Mouse (Mus musculus): Measurements from ENCODE around the gene 3110082I17Rik. TPM values are rescaled to one million over a fixed set of nuclear protein-coding genes. Genes with fewer than 3 reads are reported as not detected.
"Not testable (repeated sequence)": the region's sequence is repeated elsewhere in the genome, so short reads cannot be mapped to it uniquely, and the experiment has no call there.

The 3110082I17Rik gene
- total RNA-seq, 2 experiments from 2014 or later: 10.8 to 15.8 TPM

DNA sequence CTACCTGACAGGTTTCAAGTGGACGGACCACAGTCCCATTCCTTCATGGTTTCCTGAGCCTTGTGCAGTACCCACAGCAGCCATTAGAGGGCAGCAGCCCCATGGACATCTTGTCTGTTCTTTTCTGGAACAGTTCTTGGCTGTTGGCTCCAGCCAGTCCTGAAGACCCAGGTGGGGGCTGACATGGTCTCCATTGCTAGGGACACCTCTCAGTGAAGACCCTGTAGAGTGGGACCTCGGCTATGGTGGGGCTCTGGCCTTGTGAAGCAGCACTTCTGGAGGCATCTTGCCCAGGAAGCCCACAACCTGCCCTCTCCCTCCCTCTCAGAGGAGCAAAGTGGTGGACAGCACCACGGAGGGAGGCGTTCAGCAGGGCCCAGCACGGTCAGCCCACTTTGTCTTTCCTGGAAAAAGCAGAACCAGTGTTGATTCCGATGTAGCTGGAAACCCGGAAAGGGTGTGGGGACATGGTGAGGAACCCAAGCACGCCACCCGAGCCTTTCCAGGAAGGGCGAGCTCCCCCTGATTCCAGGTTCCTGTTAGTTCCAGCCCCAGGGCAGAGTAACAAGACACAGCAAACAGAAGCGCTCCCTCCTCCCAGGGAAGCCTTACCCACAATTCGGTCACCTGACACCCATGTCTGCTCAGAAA lies 95.9 kb downstream of the 3110082I17Rik start:
- ATAC-seq (ENCODE audit: poor library complexity, severe bottlenecking): peak; percentile 70

GRCm38 (mm10) chr5:139363858-139364257 lies 96.5 kb downstream of the 3110082I17Rik start:
- no peak for ATAC-seq (ENCODE audit: poor library complexity, severe bottlenecking)

- ATAC-seq (ENCODE audit: poor library complexity, severe bottlenecking): no peak
Observed at GRCm38 (mm10) chr5:139359244-139359643, 101.1 kb downstream of the 3110082I17Rik start.

DNA sequence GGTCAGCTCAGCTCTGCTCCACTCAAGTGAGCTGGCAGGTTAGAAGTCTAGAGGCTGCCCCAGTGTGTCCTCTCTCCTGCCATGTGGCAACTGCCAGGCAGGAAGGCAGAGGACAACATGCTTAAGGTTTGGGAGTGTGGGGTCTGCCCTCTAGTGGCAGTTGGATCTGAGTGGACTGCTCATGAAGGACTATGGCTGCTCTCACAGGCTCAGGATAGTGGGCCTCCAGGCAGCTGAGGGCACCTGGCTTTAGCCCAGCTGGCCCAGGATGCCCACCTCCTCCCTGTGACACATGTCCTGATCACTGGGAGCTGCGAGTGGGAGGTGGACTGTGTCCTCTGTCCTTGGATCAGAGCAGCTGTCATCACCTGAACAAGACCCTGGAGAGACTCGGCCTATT lies 101.7 kb downstream of the 3110082I17Rik start:
- ATAC-seq (ENCODE audit: poor library complexity, severe bottlenecking): peak; percentile 53

- peak; percentile 84 for ATAC-seq (ENCODE audit: poor library complexity, severe bottlenecking)
Observed at GRCm38 (mm10) chr5:139355235-139355772, 105.0 kb downstream of the 3110082I17Rik start.

DNA sequence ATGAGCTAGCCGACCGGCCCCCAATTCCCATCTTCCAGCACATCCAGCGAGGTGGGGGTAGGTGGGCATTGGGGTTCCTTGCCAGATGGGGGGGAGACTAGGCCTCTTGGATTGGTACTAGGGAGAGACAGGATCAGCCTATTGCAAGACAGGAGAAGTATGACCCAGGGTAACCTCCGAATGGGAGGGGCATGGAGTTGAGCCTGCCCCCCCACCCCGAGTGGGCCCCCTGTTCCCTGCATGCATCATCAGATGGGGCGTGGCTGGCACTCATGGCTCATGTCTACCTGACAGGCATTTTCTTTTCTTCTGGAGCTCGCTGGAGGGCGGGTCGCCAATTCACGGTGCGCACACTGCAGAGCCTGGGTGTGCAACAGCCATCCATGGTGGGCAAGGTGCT lies 106.4 kb downstream of the 3110082I17Rik start:
- ATAC-seq (ENCODE audit: poor library complexity, severe bottlenecking): no peak

GRCm38 (mm10) chr5:139353496-139353895 lies 106.8 kb downstream of the 3110082I17Rik start:
- no peak for ATAC-seq (ENCODE audit: poor library complexity, severe bottlenecking)

- no peak for ATAC-seq (ENCODE audit: poor library complexity, severe bottlenecking)
Observed at GRCm38 (mm10) chr5:139352317-139352716, 108.0 kb downstream of the 3110082I17Rik start, which contains the start of gene Cyp2w1. TSS of gene Cyp2w1 (plus strand) at chr5:139352617.

- no peak for ATAC-seq (ENCODE audit: poor library complexity, severe bottlenecking)
Observed at GRCm38 (mm10) chr5:139351628-139352027, 108.7 kb downstream of the 3110082I17Rik start.

GRCm38 (mm10) chr5:139351134-139351533 lies 109.2 kb downstream of the 3110082I17Rik start, which contains the start of gene Cox19:
TSS of gene Cox19 (minus strand) at chr5:139351418.
- ATAC-seq (ENCODE audit: poor library complexity, severe bottlenecking): peak; percentile 38; the same call in 1 of the 2 replicates

DNA sequence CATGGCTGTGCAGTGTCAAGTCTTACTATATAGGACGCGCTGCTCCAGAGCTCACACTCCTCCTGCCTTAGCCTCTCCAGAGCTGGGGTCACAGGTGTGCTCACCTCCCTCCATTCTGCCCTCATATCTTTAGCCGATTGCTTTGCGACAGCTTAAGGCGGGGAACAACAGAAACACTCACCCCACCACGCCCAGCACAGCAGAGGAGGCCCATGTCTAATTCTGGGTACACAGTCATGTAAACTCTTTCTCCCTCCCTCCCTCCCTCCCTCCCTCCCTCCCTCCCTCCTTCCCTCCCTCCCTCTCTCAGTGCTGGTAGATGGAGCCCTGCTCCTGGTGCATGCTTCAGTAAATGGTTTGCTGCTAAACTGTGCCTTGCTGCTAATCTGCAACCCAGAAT lies 110.6 kb downstream of the 3110082I17Rik start:
- ATAC-seq (ENCODE audit: poor library complexity, severe bottlenecking): no peak

DNA sequence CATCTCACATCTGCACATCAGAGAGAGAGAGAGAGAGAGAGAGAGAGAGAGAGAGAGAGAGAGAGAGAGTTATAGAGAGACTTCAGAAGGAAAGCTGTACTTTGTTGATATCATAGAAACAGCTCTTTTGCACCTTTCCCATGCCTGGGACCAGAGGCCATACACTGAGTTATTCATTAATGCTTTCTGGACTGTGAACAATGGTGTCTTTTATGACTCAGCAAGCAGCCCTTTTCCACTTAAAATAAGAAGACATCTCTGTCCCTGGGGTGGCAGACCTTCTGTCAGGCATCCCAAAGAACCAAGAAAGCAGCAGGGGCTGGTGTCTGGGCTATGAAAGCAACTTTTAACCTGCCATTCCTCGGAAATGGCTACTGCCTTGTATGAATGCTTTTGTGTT lies 113.1 kb downstream of the 3110082I17Rik start:
- ATAC-seq (ENCODE audit: poor library complexity, severe bottlenecking): no peak

DNA sequence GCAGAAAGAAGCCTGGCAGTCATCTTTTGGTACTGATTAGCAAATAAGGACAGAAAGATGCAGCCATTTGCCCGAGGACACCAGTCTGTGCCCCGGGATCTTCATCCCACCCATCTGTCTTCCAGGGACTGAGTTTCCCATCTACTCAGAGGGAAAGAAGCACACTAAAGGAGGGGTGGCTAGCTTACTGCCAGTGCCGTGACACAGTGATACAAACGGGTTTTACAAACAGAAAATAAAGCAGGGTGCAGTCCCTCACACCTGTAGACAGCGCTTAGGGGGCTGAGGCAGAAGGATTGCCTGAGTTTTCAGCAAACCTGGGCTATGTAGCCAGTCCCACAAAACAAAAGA lies 115.0 kb downstream of the 3110082I17Rik start:
- ATAC-seq (ENCODE audit: poor library complexity, severe bottlenecking): no peak; the same call in 1 of the 2 replicates

GRCm38 (mm10) chr5:139344687-139345363 lies 115.5 kb downstream of the 3110082I17Rik start:
- peak; percentile 98 for ATAC-seq (ENCODE audit: poor library complexity, severe bottlenecking)

DNA sequence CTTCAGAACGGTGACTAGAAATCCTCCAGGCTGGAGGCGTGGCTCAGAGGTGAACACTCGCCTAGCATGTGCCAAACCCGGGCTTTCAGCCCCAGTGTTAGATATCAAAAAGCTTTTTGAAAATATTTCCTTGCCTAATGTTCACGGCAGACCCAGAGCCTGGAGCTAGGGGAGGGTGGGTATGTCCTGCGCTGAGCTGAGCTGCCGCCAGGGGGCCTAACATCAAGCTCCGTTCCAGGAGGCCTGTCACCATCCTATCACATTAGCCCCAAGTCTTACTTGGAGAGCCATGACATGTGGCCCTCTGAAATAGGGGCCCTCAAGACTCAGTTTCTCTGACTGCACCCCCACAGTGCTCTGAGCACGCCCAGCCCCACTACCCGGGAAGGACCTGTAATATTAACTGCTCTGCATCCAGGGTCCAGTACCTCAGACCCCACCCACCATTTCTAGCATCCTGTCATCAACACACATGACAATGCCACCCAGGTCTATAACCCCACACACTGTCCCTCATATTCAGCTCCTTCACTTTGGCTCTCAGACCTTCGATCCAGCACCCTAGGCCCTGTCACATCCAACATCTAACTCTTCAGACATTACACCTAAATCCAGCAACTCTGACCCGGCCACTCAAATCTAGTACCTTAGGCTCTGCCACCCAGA lies 116.2 kb downstream of the 3110082I17Rik start:
- ATAC-seq (ENCODE audit: poor library complexity, severe bottlenecking): peak; percentile 84

DNA sequence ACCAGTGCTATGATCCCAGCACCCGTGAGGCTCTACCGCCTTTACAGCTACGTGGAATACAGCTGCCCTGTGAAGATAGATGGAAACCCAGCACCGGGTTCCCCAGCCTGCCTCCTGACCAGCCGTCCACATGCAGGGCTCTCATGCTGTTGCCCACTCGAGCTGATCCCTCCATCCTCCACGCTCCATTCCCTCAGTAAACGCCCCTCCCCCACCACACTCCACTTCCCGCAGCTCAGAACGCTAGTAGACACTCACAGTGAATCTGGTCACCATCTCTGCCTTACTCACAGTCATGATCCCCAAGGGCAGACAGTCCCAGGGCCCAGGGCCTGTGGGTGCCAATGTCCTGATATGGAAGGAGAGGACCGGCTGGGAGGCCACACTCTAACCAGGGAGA lies 121.4 kb downstream of the 3110082I17Rik start:
- no peak for ATAC-seq (ENCODE audit: poor library complexity, severe bottlenecking)

DNA sequence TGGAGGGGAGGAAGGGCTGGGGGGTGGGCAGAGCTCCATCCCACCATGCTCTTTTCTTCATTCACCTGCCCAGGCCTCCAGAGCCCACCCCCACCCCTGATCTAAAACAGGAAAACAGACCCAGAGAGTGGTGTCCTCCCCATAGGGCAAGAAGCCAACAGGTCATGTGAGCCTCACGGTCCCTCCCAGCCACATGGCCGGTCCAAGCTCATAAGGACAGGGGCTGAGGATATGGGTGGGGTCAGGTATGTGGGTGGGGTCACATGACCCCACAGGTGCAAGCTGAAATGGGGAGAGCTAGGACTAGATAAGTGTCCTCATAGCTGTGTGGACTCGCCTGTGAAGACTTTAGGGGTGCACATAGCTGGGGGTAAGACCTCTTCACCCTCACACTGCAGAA lies 121.9 kb downstream of the 3110082I17Rik start:
- ATAC-seq (ENCODE audit: poor library complexity, severe bottlenecking): no peak

DNA sequence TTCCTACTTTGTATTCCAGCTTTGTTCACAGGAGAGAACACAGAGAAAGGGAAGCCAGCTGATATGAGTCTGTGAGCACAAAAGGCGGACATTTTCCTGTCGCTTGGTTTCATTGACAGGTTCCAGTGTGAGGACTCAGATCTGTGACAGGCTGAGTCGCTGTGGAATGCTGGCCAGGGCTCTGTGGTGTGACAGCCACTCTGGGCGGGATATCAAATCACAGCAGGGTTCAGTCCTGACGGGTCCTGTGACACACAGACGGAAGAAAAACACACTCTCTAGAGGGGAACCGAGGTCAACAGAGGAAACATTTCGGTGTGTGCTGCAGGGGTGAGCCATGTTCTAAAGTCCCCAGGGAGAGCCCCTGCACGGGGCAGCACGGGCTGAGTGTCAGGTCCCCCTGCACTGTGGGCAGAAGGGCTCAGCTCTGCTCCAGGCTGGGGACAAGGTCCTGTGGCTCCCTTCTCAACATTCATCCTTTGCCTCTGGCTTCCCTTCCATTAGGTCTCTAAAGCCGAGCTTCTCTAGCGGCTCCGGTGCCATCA lies 122.4 kb downstream of the 3110082I17Rik start:
- no peak for ATAC-seq (ENCODE audit: poor library complexity, severe bottlenecking)

DNA sequence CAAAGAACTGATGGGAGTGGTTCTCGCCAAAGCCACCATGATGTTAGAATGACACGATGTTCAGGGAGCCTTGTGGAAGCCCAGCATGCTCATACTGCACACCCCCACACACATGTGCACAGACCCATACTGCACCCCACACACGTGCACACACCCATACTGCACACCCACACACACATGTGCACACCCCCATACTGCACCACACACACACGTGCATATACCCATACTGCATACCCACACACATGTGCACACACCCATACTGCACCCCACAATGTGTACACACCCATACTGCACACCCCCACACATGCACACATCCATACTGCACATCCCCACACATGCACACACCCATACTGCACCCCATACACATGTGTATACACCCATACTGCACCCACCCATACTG lies 124.7 kb downstream of the 3110082I17Rik start:
- ATAC-seq (ENCODE audit: poor library complexity, severe bottlenecking): no peak

- ATAC-seq (ENCODE audit: poor library complexity, severe bottlenecking): not testable (repeated sequence)
Observed at GRCm38 (mm10) chr5:139334394-139334793, 125.9 kb downstream of the 3110082I17Rik start.
